Mouse (Mus musculus) stomach, embryonic 16.5 days (tissue): ENCODE measurements around the gene Pole2. TPM values are rescaled to one million over a fixed set of nuclear protein-coding genes. Genes with fewer than 3 reads are reported as not detected.
A peak's percentile ranks its signal among the peaks of the same experiment; 100 is the strongest.
"Not testable (repeated sequence)": the region's sequence is repeated elsewhere in the genome, so short reads cannot be mapped to it uniquely, and the experiment has no call there.

Experiments
- ATAC-seq: fragments of 200-750 bp; cut with Nextera tagmentation; 2 replicates; pipeline ENCODE4 v1.8.0; 2017; ENCODE audit warnings: moderate number of reproducible peaks, moderate TSS enrichment; ENCODE audit not compliant: insufficient read depth, low FRiP score
- H3K27ac ChIP-seq: fragments of 300-500 bp; sonication (generic); 2 replicates; pipeline ENCODE4 v1.5.1; 2014; ENCODE audit warnings: low read length
- H3K27me3 ChIP-seq: fragments of 300-500 bp; sonication (generic); 2 replicates; pipeline ENCODE4 v1.6.1; 2014; ENCODE audit warnings: low read length, control low read depth, mixed read lengths; ENCODE audit not compliant: control insufficient read depth, insufficient read depth
- H3K36me3 ChIP-seq: fragments of 300-500 bp; sonication (generic); 2 replicates; pipeline ENCODE4 v1.6.1; 2014; ENCODE audit warnings: low read length; ENCODE audit not compliant: control insufficient read depth, insufficient read depth
- H3K4me1 ChIP-seq: fragments of 300-500 bp; sonication (generic); 2 replicates; pipeline ENCODE4 v1.6.1; 2014; ENCODE audit warnings: low read length, control low read depth, mixed read lengths; ENCODE audit not compliant: control insufficient read depth, insufficient read depth
- H3K4me2 ChIP-seq: fragments of 300-500 bp; sonication (generic); 2 replicates; pipeline ENCODE4 v1.6.1; 2014; ENCODE audit warnings: low read depth, low read length, mixed read lengths
- H3K4me3 ChIP-seq: fragments of 300-500 bp; sonication (generic); replicated peaks from 2 replicates; pipeline ENCODE4 v1.5.1; 2014; ENCODE audit warnings: mild to moderate bottlenecking, low read length
- H3K9ac ChIP-seq: fragments of 300-500 bp; sonication (generic); 2 replicates; pipeline ENCODE4 v1.6.1; 2014; ENCODE audit warnings: low read length
- H3K9me3 ChIP-seq: fragments of 300-500 bp; sonication (generic); replicated peaks from 2 replicates; pipeline ENCODE4 v1.6.1; 2016; ENCODE audit warnings: low read length, control low read depth; ENCODE audit not compliant: control insufficient read depth
- WGBS: fragments of 180-500 bp; shearing (Covaris S2); extraction: QIAGEN DNeasy Blood & Tissue Kit; methylation state at CpG from one replicate; pipeline ENCODE4 v1.1.7; 2014; 5-methylcytosine and 5-hydroxymethylcytosine counted together
- polyA plus RNA-seq: library from polyadenylated mRNA; unstranded; fragments of >200 nt; fragmentation: Nextera tagmentation; extraction: Ambion mirVana; gene quantifications from 2 replicates; pipeline ENCODE4 v1.2.1, GENCODE M21; 2015

Gene Pole2
- polyA plus RNA-seq, 1 experiment from 2014 or later = 21.7 TPM

DNA sequence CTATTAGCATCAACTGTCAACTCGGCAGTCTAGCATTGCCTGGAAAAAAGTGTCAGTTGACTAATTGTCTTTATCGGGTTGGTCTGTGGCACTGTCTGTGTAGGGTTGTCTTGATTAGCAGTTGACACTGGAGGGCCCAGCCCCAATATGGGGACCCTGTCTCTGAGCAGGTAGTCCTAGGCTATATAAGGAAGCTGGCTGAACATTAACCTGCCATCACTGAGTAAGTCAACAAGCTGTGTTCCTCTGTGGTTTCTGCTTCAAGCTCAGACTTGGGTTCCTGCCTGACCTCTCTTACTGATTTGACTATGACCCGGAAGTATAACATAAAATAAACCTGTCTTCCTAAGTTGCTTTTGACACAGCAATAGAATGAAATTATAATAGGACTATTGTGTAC lies 52.0 kb downstream of the Pole2 start:
- Histone ChIP-seq H3K9me3 (no peaks in the 10 kb centered on the region), H3K27ac (no peak overlapping the region), H3K4me2 (no peak overlapping the region), H3K36me3 (peaks cover 3% of the 10 kb centered on the region), H3K4me1 (no peaks in the 10 kb centered on the region), H3K4me3 (no peak overlapping the region), H3K27me3 (no peaks in the 10 kb centered on the region), H3K9ac (no peak overlapping the region)
- 69% methylated on average over 3 of the region's 3 CpGs for WGBS
- peak; percentile 40; the same call in 1 of the 2 replicates for ATAC-seq

DNA sequence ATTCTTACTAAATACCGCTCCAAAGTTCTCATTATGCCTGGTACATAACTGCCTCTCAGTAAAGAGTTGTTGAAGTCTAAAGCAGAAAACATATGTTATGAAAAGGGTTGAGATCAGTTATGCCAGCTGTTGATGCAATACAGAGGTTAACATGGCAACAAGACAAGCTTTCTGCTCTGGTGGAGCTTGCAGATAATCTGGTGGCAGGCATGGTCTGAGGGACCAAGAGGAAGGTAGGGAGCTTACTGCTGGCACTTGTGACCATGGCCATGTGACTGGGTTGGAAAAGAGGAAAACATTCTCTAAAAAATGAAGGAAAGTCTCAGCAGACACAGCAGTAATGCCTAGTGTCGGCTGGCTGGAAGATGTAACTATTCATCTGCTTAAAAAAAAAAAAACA lies 56.7 kb downstream of the Pole2 start:
- Histone ChIP-seq H3K27me3 (no peaks in the 10 kb centered on the region), H3K27ac (no peak overlapping the region), H3K9me3 (no peaks in the 10 kb centered on the region), H3K4me2 (no peak overlapping the region), H3K4me3 (no peak overlapping the region), H3K4me1 (peaks cover 14% of the 10 kb centered on the region), H3K9ac (no peak overlapping the region), H3K36me3 (0 out of 2 replicates have a peak, but pooled peaks cover 3% of the 10 kb centered on the region)
- no peak for ATAC-seq
- 92% methylated on average over 2 of the region's 2 CpGs for WGBS

DNA sequence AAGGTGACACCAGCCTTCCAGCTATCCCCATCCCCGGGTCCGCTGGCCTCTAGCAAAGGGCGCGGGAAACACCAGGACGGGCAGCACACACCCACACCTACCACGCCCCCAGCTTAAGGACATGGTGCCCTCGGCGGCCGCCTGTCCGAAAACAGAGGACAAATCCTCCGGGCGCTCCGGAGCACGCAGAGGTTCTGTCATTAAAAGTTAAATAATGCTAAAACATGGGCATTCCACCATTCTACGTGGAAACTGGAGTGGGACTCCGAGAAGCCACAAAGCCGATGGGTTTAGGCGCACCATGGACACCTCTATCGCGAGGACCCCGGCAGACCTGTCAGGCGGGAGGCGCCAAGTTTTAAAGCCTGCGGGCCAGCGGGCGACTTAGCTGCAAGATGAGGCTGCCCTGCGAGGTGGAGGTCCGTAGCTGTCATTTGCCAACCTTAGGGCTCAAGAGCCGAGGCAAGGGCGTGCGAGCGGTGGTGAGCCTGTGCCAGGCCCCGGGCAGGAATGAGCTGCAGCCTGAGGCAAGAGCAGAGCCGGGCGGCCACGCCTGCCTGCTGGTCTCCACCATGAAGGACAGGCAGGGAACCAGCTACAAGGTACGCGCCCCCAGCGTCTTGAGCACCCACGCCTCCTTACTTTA lies 59.4 kb downstream of the Pole2 start, which contains the start of gene Lrr1:
Gene Lrr1, plus strand, starts transcription at position 354 of the 646 bp plus-strand sequence.
- no peaks in the 10 kb centered on the region for H3K36me3 ChIP-seq
- H3K27ac ChIP-seq = peak within 1 kb of the TSS; percentile 47; the same call in 1 of the 2 replicates
- no peaks in the 10 kb centered on the region for H3K9me3 ChIP-seq
- peaks cover 14% of the 10 kb centered on the region for H3K4me1 ChIP-seq
- H3K9ac ChIP-seq = peak within 1 kb of the TSS; percentile 76
- peak within 1 kb of the TSS; percentile 81 for H3K4me3 ChIP-seq
- H3K4me2 ChIP-seq = peak within 1 kb of the TSS; percentile 93
- WGBS = under 1% methylated on average over 40 of the region's 40 CpGs
- H3K27me3 ChIP-seq = no peaks in the 10 kb centered on the region
- ATAC-seq = peak; percentile 87

DNA sequence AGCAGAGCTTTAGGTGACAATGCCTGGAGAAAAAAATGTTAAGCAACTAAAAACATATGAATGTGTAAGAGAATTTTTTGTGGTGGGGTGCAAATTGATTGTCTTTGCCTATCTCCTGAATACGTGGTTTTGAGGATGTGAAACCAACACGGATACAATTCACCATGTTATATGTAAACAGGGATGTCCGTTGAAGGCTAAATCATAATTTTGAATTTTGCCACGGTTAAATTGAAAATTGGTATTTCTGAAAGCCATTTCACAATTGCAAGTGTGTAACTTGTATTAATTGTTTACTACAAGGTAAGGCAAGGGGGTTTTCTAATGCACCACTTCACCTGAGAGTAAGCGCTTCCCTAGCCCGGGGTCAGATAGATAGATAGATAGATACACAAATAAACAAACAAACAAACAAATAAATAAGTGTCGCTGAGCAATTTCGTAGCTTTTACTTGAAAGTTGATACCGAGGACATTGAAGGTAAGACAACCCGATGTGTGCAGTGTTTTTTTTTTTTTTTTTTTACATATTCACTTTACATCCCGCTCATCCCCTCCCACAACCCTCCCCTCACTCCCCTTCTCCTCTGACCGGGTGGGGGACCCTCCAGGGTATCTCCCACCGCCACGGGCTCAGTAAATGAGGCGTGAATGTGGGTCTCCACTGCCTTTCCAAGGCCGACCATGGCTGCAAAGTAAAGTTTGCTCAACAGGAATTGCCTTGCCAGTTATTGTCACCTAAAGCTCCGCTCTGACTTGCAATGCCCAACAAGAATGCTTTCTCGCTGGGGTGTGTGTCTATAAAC lies 60.1 kb downstream of the Pole2 start:
- Histone ChIP-seq H3K9ac (peak overlapping the region; percentile 76), H3K27ac (peak overlapping the region; percentile 47; the same call in 1 of the 2 replicates), H3K27me3 (no peaks in the 10 kb centered on the region), H3K36me3 (no peaks in the 10 kb centered on the region), H3K4me2 (peak overlapping the region; percentile 93), H3K4me3 (peak overlapping the region; percentile 81), H3K4me1 (peaks cover 14% of the 10 kb centered on the region), H3K9me3 (no peaks in the 10 kb centered on the region)
- WGBS = 7% methylated on average over 18 of the region's 18 CpGs
- peak; percentile 3; the same call in 1 of the 2 replicates for ATAC-seq

DNA sequence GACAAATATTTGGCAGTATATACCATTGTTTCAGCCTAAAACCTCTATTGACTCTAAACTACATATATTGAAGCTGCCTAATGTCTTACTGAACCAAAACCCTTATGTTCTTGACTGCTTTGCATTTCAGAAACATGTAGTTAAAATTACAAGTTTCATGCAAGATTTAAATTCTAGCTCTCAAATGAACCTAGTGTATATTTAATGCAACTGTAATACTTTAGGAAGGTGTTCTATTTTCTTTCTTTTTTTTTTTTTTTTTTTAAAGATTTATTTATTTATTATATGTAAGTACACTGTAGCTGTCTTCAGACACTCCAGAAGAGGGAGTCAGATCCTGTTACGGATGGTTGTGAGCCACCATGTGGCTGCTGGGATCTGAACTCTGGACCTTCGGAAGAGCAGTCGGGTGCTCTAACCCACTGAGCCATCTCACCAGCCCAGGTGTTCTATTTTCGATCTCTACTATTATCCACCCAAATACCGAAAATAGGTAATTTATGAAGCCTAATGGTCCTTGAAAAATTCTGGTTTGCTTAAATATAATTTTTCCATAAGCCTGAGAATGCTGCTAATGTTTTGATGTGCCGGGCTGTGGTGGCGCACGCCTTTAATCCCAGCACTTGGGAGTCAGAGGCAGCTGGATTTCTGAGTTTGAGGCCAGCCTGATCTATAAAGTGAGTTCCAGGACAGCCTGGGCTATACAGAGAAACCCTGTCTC lies 61.0 kb downstream of the Pole2 start:
- not testable (repeated sequence) for H3K4me3 ChIP-seq, H3K27ac ChIP-seq, H3K27me3 ChIP-seq, ATAC-seq, H3K36me3 ChIP-seq, H3K9ac ChIP-seq, H3K9me3 ChIP-seq, H3K4me2 ChIP-seq
- H3K4me1 ChIP-seq = peaks cover 14% of the 10 kb centered on the region
- 69% methylated on average over 8 of the region's 8 CpGs for WGBS

DNA sequence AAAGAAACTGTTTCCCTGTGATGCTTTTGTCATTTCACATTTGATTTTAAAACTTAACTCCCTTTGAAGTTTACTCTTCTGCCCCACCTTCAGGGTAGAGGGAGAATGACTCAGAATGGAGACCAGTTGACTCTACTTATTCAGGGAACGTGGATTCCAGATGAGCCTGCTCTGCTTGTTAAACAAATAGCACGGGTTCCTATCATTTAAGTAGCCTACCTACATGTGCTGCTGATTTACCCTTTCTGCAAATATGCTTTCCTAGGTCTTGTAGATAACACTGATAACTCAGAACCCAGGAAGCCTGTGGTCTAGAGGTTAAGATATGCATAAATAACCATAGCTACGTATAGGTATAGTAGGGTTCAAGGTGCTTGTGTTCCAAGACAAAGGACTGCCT lies 63.1 kb downstream of the Pole2 start:
- no peak overlapping the region for H3K4me2 ChIP-seq
- no peak overlapping the region for H3K4me3 ChIP-seq
- ATAC-seq = peak; percentile 78; the same call in 1 of the 2 replicates
- no peak overlapping the region for H3K9ac ChIP-seq
- H3K27me3 ChIP-seq = no peaks in the 10 kb centered on the region
- peak overlapping the region; percentile 43; the same call in 1 of the 2 replicates for H3K27ac ChIP-seq
- no peaks in the 10 kb centered on the region for H3K9me3 ChIP-seq
- 44% methylated on average over 3 of the region's 3 CpGs for WGBS
- H3K4me1 ChIP-seq = peaks cover 10% of the 10 kb centered on the region
- H3K36me3 ChIP-seq = no peaks in the 10 kb centered on the region

DNA sequence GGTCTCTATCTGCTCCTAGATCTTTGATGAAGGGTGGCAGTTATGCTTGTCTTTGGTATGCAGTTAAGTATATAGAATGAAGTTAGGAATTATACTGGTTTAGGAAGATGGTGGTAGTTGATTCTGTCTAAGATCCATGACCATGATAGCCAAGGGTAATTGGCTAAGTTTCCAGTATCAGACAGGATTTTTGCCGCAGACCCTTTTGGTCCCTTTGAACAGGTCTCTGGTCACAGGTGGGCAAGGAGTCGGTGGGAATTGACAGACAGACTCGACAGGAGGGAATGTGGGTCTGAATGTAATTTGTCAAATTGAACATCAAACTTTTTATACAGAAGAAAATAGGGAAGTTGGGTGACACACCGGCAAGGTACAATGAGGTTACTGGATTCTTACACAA lies 64.4 kb downstream of the Pole2 start:
- not testable (repeated sequence) for ATAC-seq, H3K36me3 ChIP-seq, H3K9ac ChIP-seq, H3K27ac ChIP-seq, H3K4me1 ChIP-seq, H3K27me3 ChIP-seq, H3K4me3 ChIP-seq, H3K9me3 ChIP-seq, H3K4me2 ChIP-seq
- WGBS = 72% methylated on average over 4 of the region's 4 CpGs

DNA sequence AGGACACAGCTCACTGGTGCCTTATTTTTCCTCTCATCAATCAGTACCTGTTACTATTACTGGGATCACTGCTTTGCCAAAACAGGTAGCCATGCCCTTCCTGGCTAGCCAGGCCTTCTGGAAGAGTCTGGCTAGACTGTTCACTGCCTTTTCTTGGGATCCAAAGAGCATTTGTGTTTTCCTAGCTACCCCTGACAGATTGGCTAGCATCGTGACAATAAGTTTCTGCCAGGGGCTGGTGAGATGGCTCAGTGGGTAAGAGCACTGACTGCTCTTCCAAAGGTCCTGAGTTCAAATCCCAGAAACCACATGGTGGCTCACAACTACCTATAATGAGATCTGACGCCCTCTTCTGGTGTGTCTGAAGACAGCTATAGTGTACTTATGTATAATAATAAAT lies 67.3 kb downstream of the Pole2 start:
- not testable (repeated sequence) for H3K9ac ChIP-seq, H3K4me2 ChIP-seq, H3K27me3 ChIP-seq, H3K27ac ChIP-seq, H3K9me3 ChIP-seq, ATAC-seq, H3K4me3 ChIP-seq
- peaks cover 12% of the 10 kb centered on the region for H3K36me3 ChIP-seq
- H3K4me1 ChIP-seq = peaks cover 10% of the 10 kb centered on the region
- 85% methylated on average over 2 of the region's 2 CpGs for WGBS

DNA sequence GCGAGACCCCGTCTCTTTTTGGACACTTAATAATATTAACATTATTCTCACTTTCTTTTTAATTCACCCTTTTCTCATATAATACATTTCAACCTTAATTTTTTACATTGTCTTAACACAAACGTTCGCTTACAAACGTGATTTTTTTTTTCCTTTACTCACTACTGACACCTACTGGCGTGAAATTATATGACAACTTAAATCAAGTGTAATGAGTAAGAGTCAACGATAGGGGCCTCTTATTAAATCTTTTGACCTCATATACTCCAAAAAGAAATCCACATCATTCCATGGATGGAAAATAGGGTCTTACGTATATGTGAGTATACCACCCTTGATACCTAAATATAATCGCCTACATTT lies 68.4 kb downstream of the Pole2 start:
- H3K4me3 ChIP-seq = peak overlapping the region; percentile 76
- H3K4me1 ChIP-seq = peaks cover 10% of the 10 kb centered on the region
- no peak for ATAC-seq
- H3K9me3 ChIP-seq = no peaks in the 10 kb centered on the region
- no peaks in the 10 kb centered on the region for H3K27me3 ChIP-seq
- no peak overlapping the region for H3K27ac ChIP-seq
- peaks cover 12% of the 10 kb centered on the region for H3K36me3 ChIP-seq
- WGBS = 4% methylated on average over 9 of the region's 9 CpGs
- no peak overlapping the region for H3K9ac ChIP-seq
- peak overlapping the region; percentile 26; the same call in 1 of the 2 replicates for H3K4me2 ChIP-seq
